Mouse (Mus musculus) stomach, embryonic 16.5 days (tissue): Measurements from ENCODE around the gene Tax1bp3. TPM values are rescaled to one million over a fixed set of nuclear protein-coding genes. Genes with fewer than 3 reads are reported as not detected.

Source experiments
- ATAC-seq: fragments of 200-750 bp; cut with Nextera tagmentation; 2 replicates; pipeline ENCODE4 v1.8.0; 2017; ENCODE audit warnings: moderate number of reproducible peaks, moderate TSS enrichment; ENCODE audit not compliant: insufficient read depth, low FRiP score
- H3K27ac ChIP-seq: fragments of 300-500 bp; sonication (generic); 2 replicates; pipeline ENCODE4 v1.5.1; 2014; ENCODE audit warnings: low read length
- H3K27me3 ChIP-seq: fragments of 300-500 bp; sonication (generic); 2 replicates; pipeline ENCODE4 v1.6.1; 2014; ENCODE audit warnings: low read length, control low read depth, mixed read lengths; ENCODE audit not compliant: control insufficient read depth, insufficient read depth
- H3K36me3 ChIP-seq: fragments of 300-500 bp; sonication (generic); 2 replicates; pipeline ENCODE4 v1.6.1; 2014; ENCODE audit warnings: low read length; ENCODE audit not compliant: control insufficient read depth, insufficient read depth
- H3K4me1 ChIP-seq: fragments of 300-500 bp; sonication (generic); 2 replicates; pipeline ENCODE4 v1.6.1; 2014; ENCODE audit warnings: low read length, control low read depth, mixed read lengths; ENCODE audit not compliant: control insufficient read depth, insufficient read depth
- H3K4me2 ChIP-seq: fragments of 300-500 bp; sonication (generic); 2 replicates; pipeline ENCODE4 v1.6.1; 2014; ENCODE audit warnings: low read depth, low read length, mixed read lengths
- H3K4me3 ChIP-seq: fragments of 300-500 bp; sonication (generic); replicated peaks from 2 replicates; pipeline ENCODE4 v1.5.1; 2014; ENCODE audit warnings: mild to moderate bottlenecking, low read length
- H3K9ac ChIP-seq: fragments of 300-500 bp; sonication (generic); 2 replicates; pipeline ENCODE4 v1.6.1; 2014; ENCODE audit warnings: low read length
- H3K9me3 ChIP-seq: fragments of 300-500 bp; sonication (generic); replicated peaks from 2 replicates; pipeline ENCODE4 v1.6.1; 2016; ENCODE audit warnings: low read length, control low read depth; ENCODE audit not compliant: control insufficient read depth
- WGBS: fragments of 180-500 bp; shearing (Covaris S2); extraction: QIAGEN DNeasy Blood & Tissue Kit; methylation state at CpG from one replicate; pipeline ENCODE4 v1.1.7; 2014; 5-methylcytosine and 5-hydroxymethylcytosine counted together
- polyA plus RNA-seq: library from polyadenylated mRNA; unstranded; fragments of >200 nt; fragmentation: Nextera tagmentation; extraction: Ambion mirVana; gene quantifications from 2 replicates; pipeline ENCODE4 v1.2.1, GENCODE M21; 2015

The Tax1bp3 gene
- polyA plus RNA-seq, 1 experiment from 2014 or later, result 214 TPM

- H3K4me3 ChIP-seq, result no peak overlapping the region
- H3K9ac ChIP-seq, result no peak overlapping the region
- no peaks in the 10 kb centered on the region for H3K4me1 ChIP-seq
- no peak for ATAC-seq
- H3K27ac ChIP-seq, result no peak overlapping the region
- H3K4me2 ChIP-seq, result no peak overlapping the region
- 50% methylated on average over 11 of the region's 11 CpGs for WGBS
- no peaks in the 10 kb centered on the region for H3K27me3 ChIP-seq
- no peaks in the 10 kb centered on the region for H3K9me3 ChIP-seq
- no peaks in the 10 kb centered on the region for H3K36me3 ChIP-seq
These were observed 30.6 kb upstream of the Tax1bp3 start for GRCm38 (mm10) chr11:73146026-73146974.

GRCm38 (mm10) chr11:73146975-73147365, 29.9 kb upstream of the Tax1bp3 start:
- H3K4me3 ChIP-seq, result no peak overlapping the region
- H3K36me3 ChIP-seq, result no peaks in the 10 kb centered on the region
- no peaks in the 10 kb centered on the region for H3K27me3 ChIP-seq
- no peak overlapping the region for H3K27ac ChIP-seq
- no peak for ATAC-seq
- H3K4me2 ChIP-seq, result no peak overlapping the region
- WGBS, result 47% methylated on average over 7 of the region's 7 CpGs
- H3K9ac ChIP-seq, result no peak overlapping the region
- H3K9me3 ChIP-seq, result no peaks in the 10 kb centered on the region
- H3K4me1 ChIP-seq, result no peaks in the 10 kb centered on the region

GRCm38 (mm10) chr11:73148209-73148608, 28.7 kb upstream of the Tax1bp3 start:
- H3K27ac ChIP-seq, result no peak overlapping the region
- H3K36me3 ChIP-seq, result no peaks in the 10 kb centered on the region
- H3K4me2 ChIP-seq, result no peak overlapping the region
- no peak overlapping the region for H3K4me3 ChIP-seq
- 78% methylated on average over 9 of the region's 9 CpGs for whole genome bisulfite sequencing
- no peaks in the 10 kb centered on the region for H3K4me1 ChIP-seq
- no peak for ATAC-seq
- H3K9ac ChIP-seq, result no peak overlapping the region
- no peaks in the 10 kb centered on the region for H3K27me3 ChIP-seq
- H3K9me3 ChIP-seq, result no peaks in the 10 kb centered on the region

GRCm38 (mm10) chr11:73155071-73155470, 21.8 kb upstream of the Tax1bp3 start:
- no peak for ATAC-seq
- 74% methylated on average over 6 of the region's 6 CpGs for WGBS
- no peaks in the 10 kb centered on the region for H3K9me3 ChIP-seq

GRCm38 (mm10) chr11:73159957-73160810, 16.7 kb upstream of the Tax1bp3 start, which contains the start of gene P2rx5:
TSS of gene P2rx5 (plus strand) at chr11:73160421.
- peak within 1 kb of the TSS; percentile 83 for H3K4me2 ChIP-seq
- no peaks in the 10 kb centered on the region for H3K36me3 ChIP-seq
- no peaks in the 10 kb centered on the region for H3K9me3 ChIP-seq
- H3K4me3 ChIP-seq, result peak within 1 kb of the TSS; percentile 49
- peak within 1 kb of the TSS; percentile 69 for H3K9ac ChIP-seq
- H3K4me1 ChIP-seq, result peaks cover 3% of the 10 kb centered on the region; the same call in 1 of the 2 replicates
- H3K27me3 ChIP-seq, result peaks cover 11% of the 10 kb centered on the region
- no peak within 1 kb of the TSS for H3K27ac ChIP-seq
- WGBS, result 2% methylated on average over 43 of the region's 49 CpGs
- ATAC-seq, result peak; percentile 71

More at GRCm38 (mm10) chr11:73155071-73155470, 21.8 kb upstream of the Tax1bp3 start:
- H3K27me3 ChIP-seq, result peaks cover 11% of the 10 kb centered on the region
- no peaks in the 10 kb centered on the region for H3K4me1 ChIP-seq
- H3K4me2 ChIP-seq, result no peak overlapping the region
- H3K27ac ChIP-seq, result no peak overlapping the region
- H3K36me3 ChIP-seq, result no peaks in the 10 kb centered on the region
- no peak overlapping the region for H3K4me3 ChIP-seq
- no peak overlapping the region for H3K9ac ChIP-seq

GRCm38 (mm10) chr11:73160811-73161200, 16.1 kb upstream of the Tax1bp3 start:
- no peak for ATAC-seq
- Histone ChIP-seq H3K9ac (peak overlapping the region; percentile 69; the same call in 1 of the 2 replicates), H3K27ac (no peak overlapping the region), H3K9me3 (no peaks in the 10 kb centered on the region), H3K4me3 (peak overlapping the region; percentile 49), H3K4me1 (peaks cover 3% of the 10 kb centered on the region; the same call in 1 of the 2 replicates), H3K27me3 (peaks cover 11% of the 10 kb centered on the region), H3K4me2 (peak overlapping the region; percentile 83), H3K36me3 (no peaks in the 10 kb centered on the region)
- WGBS, result 20% methylated on average over 6 of the region's 6 CpGs

- Histone ChIP-seq H3K9ac (no peak overlapping the region), H3K9me3 (no peaks in the 10 kb centered on the region), H3K27ac (no peak overlapping the region), H3K27me3 (peaks cover 11% of the 10 kb centered on the region), H3K4me1 (peaks cover 3% of the 10 kb centered on the region; the same call in 1 of the 2 replicates), H3K4me2 (no peak overlapping the region), H3K36me3 (no peaks in the 10 kb centered on the region), H3K4me3 (no peak overlapping the region)
- no peak for ATAC-seq
- WGBS, result 80% methylated on average over 4 of the region's 4 CpGs
These were observed 15.3 kb upstream of the Tax1bp3 start for GRCm38 (mm10) chr11:73161616-73162015.

GRCm38 (mm10) chr11:73162284-73162683, 14.6 kb upstream of the Tax1bp3 start:
- peaks cover 11% of the 10 kb centered on the region for H3K27me3 ChIP-seq
- WGBS, result 44% methylated on average over 5 of the region's 5 CpGs
- H3K4me2 ChIP-seq, result no peak overlapping the region
- no peak overlapping the region for H3K9ac ChIP-seq
- H3K36me3 ChIP-seq, result no peaks in the 10 kb centered on the region
- no peak for ATAC-seq
- H3K27ac ChIP-seq, result no peak overlapping the region
- H3K4me3 ChIP-seq, result no peak overlapping the region
- H3K9me3 ChIP-seq, result no peaks in the 10 kb centered on the region
- peaks cover 3% of the 10 kb centered on the region; the same call in 1 of the 2 replicates for H3K4me1 ChIP-seq
